Mouse (Mus musculus) brain, embryonic 14.5 days (tissue): ENCODE results near the gene Pank3.

ENCODE experiments used
- CTCF ChIP-seq: fragments of 200-500 bp; IDR thresholded peaks from 2 replicates; pipeline ENCODE4 v1.5.1; 2012; ENCODE audit warnings: inconsistent platforms, mild to moderate bottlenecking, moderate library complexity, borderline replicate concordance; ENCODE audit not compliant: insufficient read depth, insufficient read length; ENCODE audit errors: extremely low read depth
- POLR2A ChIP-seq: fragments of 200-500 bp; IDR thresholded peaks from 2 replicates; pipeline ENCODE4 v1.6.1; 2012; ENCODE audit warnings: mild to moderate bottlenecking, inconsistent platforms, borderline replicate concordance; ENCODE audit not compliant: poor library complexity, insufficient read depth, insufficient read length, severe bottlenecking; ENCODE audit errors: extremely low read depth

DNA sequence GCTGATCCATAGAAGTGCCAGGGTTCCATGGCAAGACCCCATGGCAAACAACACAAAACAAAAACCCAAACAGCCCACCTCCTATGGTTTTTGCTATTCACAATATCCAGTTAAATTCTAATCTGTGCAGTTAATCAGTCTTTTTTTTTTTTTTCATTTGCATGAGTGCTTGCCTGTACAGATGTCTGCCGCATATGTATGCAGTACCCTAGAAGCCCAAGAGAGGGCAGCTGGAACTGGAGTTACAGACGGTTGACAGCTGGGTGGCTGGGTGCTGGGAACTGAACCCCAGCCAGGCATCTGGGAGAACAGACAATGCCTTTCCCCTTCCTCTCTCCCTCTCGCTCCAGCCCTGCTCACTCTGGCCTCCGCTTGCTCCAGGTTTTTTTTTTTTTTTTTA, 15.3 kb downstream of the Pank3 start:
- no peak for TF ChIP-seq POLR2A
- 0 out of 2 replicates have a peak, but pooled peaks have one; percentile 8 for TF ChIP-seq CTCF
